Mouse (Mus musculus) megakaryocyte, embryonic 14.5 days (primary cell): ENCODE measurements around the gene Fastkd1. TPM values are rescaled to one million over a fixed set of nuclear protein-coding genes. Genes with fewer than 3 reads are reported as not detected.
A peak's percentile ranks its signal among the peaks of the same experiment; 100 is the strongest.

ENCODE experiments used
- H3K27me3 ChIP-seq: replicated peaks from 2 replicates; pipeline ENCODE3; 2012; ENCODE audit warnings: inconsistent platforms
- H3K36me3 ChIP-seq: replicated peaks from 2 replicates; pipeline ENCODE3; 2012; ENCODE audit warnings: low read length, inconsistent platforms, mixed read lengths
- H3K4me1 ChIP-seq: 2 replicates; pipeline ENCODE4 v1.6.1; 2012; ENCODE audit warnings: inconsistent platforms
- H3K4me3 ChIP-seq: replicated peaks from 2 replicates; pipeline ENCODE3; 2012; ENCODE audit warnings: moderate library complexity, mild to moderate bottlenecking, inconsistent platforms
- H3K9me3 ChIP-seq: 2 replicates; pipeline ENCODE4 v1.6.1; 2012; ENCODE audit warnings: inconsistent platforms
- FLI1 ChIP-seq: IDR thresholded peaks from 2 replicates; pipeline ENCODE4 v1.6.1; 2012; ENCODE audit warnings: low read length, inconsistent platforms, mixed read lengths
- GATA1 ChIP-seq: IDR thresholded peaks from 3 replicates; pipeline ENCODE4 v1.6.1; 2012; ENCODE audit warnings: mixed read lengths, low read length, inconsistent platforms, borderline replicate concordance
- polyA plus RNA-seq: library from polyadenylated mRNA; stranded (reverse); fragments of >175 nt; gene quantifications from 2 replicates; pipeline ENCODE4 v1.2.3, GENCODE M21; 2012; ENCODE audit warnings: low replicate concordance; ENCODE audit not compliant: insufficient read depth

The Fastkd1 gene
- polyA plus RNA-seq: not detected in 2 replicates

DNA sequence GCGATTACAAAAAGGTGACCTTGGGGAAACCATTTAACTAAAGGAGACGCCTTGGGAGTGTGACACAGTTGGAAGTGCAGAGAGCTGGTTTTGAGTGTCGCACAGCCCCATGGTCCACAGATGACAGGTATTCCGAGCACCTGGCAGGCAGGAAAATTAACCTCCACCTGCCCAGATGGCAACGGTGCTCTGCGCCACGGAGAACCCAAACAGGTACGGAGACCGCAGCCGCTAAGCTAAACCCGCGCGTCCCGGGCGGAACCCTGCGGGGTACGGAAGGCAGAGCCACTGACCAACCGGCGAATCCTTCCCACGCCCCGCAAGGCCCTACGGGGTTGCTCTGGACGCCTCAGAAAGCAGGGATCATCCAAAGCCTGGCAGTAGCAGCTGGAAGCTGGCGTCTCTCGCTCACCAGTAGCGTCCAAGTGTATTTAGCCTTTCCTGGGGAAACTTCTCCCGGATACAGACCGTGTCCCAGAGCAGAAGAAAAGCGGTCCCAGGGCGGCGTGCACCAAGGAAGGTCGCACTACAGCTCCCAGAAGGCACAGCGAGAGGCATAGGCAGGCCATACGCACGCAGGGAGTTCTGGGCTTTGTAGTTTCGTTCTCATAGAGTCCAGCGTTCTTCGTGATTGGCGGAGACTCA, at the start of gene Fastkd1:
Gene Fastkd1, minus strand, starts transcription at position 536 of the 645 bp plus-strand sequence.
- H3K9me3 ChIP-seq: no peaks in the 10 kb centered on the region
- peaks cover 23% of the 10 kb centered on the region for H3K36me3 ChIP-seq
- H3K27me3 ChIP-seq: no peaks in the 10 kb centered on the region
- peak within 1 kb of the TSS; percentile 96 for H3K4me3 ChIP-seq
- TF ChIP-seq FLI1 (no peak), GATA1 (no peak)
- peaks cover 38% of the 10 kb centered on the region for H3K4me1 ChIP-seq

DNA sequence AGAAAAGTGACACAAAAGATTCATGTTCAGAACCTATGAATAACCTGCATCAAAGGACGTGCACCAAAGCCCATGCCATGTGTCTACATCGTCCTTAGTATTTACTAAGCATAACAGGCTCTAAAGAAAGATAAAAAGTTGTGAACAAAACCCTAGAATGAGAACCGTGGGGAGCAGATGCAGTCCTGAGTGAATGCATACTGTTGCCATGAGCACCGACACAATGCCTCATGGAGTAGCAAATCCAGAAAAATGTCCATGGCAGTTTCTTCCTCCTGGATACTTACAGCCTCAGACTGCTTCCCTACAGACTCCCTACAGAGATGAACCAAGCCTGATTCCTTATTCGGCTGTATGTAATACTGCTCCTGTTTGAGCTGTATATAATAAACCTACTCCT, 47.7 kb upstream of the Fastkd1 start:
- Histone ChIP-seq H3K27me3 (no peaks in the 10 kb centered on the region), H3K4me1 (peaks cover 6% of the 10 kb centered on the region; the same call in 1 of the 2 replicates), H3K9me3 (no peaks in the 10 kb centered on the region), H3K4me3 (no peak overlapping the region), H3K36me3 (no peaks in the 10 kb centered on the region)
- TF ChIP-seq FLI1 (no peak), GATA1 (no peak)

DNA sequence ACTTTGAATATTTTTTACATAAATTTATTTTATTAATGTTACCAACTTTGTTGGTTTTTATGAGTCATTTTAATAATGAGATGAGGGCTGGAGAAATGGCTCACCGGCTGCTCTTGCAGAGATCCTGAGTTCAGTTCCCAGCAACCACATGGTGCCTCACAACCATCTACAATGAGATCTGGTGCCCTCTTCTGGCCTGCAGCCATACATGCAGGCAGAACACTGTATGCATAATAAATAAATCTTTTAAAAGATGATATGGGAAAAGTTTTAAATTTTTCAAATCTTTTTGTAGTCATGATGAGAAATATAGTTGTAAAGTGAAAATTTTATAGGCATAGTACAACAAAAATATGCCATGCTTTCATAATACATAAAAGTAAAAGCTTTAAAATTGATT, 31.8 kb upstream of the Fastkd1 start:
- H3K4me1 ChIP-seq: no peaks in the 10 kb centered on the region
- TF ChIP-seq GATA1 (no peak), FLI1 (no peak)
- H3K36me3 ChIP-seq: peaks cover 95% of the 10 kb centered on the region
- peaks cover 11% of the 10 kb centered on the region for H3K9me3 ChIP-seq
- H3K27me3 ChIP-seq: no peaks in the 10 kb centered on the region
- H3K4me3 ChIP-seq: no peak overlapping the region

DNA sequence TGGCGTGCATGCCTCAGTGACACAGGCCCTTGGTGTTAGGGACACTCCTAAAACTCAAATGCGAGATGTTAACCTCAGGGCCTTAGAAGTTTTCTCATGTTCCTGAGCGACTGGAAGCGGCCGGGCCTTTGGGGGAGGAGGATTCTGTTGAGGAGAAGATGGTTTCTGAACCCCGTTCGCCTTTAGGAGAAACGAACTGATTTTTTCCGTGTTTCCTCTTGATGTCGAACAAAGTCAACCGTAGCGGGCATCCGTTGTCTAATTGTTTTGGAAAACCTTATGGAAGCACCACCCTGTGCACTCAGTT, 10.2 kb upstream of the Fastkd1 start:
- Histone ChIP-seq H3K36me3 (peaks cover 7% of the 10 kb centered on the region), H3K4me3 (peak overlapping the region; percentile 96), H3K4me1 (peaks cover 31% of the 10 kb centered on the region), H3K9me3 (no peaks in the 10 kb centered on the region), H3K27me3 (no peaks in the 10 kb centered on the region)
- TF ChIP-seq FLI1 (no peak), GATA1 (no peak)

DNA sequence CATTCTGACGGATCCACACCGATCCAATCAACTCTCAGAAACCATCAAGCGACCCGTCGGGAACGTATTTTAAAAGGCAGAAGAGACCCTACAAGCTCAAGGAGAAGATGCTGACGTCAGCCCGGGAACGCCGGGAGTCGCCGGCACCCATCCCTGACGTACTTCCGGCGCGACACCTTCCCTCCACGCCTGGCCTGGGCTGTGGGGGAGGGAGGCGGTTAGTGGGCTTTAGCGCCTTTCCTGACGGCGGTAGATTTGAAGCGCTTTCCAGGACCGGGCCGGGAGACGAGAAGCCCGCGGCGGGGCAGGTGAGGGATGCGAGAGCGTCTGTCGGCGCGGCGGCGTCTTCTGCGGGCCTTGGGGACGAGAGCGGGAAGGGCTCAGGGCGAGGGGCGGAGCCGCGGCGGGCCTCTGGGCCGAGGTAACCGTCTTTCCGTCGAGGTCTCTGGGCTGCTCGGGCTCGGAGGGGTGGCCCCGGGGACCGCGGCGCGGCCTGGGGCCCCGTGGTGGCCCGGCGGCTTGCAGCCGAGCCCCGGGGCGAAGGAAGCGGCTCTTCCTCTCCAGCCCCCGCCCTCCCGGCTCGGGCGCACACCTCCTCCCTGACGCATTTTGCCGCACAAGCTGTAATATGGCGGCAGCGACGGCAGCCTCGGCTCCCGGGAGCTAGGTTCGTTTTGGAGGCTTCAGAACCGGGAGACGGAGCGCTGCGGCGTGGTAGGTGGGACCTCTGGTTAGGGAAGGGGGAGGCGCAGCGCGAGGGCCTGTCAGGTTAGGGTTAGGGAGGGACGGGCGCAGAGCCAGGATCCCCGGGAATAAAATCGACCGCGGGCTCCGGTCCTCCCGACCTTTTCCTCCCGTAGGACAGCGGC, 9.6 kb upstream of the Fastkd1 start:
- peaks cover 7% of the 10 kb centered on the region for H3K36me3 ChIP-seq
- no peaks in the 10 kb centered on the region for H3K27me3 ChIP-seq
- peaks cover 36% of the 10 kb centered on the region for H3K4me1 ChIP-seq
- TF ChIP-seq GATA1 (no peak), FLI1 (no peak; the same call in 1 of the 2 replicates)
- peak overlapping the region; percentile 96 for H3K4me3 ChIP-seq
- no peaks in the 10 kb centered on the region for H3K9me3 ChIP-seq

DNA sequence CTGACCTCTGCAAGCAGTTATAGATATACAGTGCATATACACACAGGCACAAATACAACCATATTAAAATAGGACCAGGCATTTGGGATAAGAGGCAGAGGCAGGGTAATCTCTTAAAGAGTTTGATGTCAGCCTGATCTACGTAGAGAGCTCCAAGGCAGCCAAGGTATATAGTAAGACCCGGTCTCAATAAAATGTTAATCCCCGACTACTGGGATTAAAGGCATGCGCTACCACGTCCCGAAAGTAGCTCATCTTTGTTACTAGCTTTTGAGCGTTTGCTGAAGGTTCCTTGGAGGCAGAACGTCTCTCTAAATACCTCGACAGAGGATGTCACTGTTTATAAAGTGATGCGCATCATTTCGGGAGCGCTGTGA, 8.9 kb upstream of the Fastkd1 start, which contains the start of gene Ppig:
Gene Ppig, plus strand, starts transcription at position 273 of the 377 bp plus-strand sequence.
- Histone ChIP-seq H3K9me3 (no peaks in the 10 kb centered on the region), H3K36me3 (peaks cover 7% of the 10 kb centered on the region), H3K27me3 (no peaks in the 10 kb centered on the region), H3K4me3 (peak within 1 kb of the TSS; percentile 96), H3K4me1 (peaks cover 40% of the 10 kb centered on the region)
- TF ChIP-seq FLI1 (no peak), GATA1 (no peak)

DNA sequence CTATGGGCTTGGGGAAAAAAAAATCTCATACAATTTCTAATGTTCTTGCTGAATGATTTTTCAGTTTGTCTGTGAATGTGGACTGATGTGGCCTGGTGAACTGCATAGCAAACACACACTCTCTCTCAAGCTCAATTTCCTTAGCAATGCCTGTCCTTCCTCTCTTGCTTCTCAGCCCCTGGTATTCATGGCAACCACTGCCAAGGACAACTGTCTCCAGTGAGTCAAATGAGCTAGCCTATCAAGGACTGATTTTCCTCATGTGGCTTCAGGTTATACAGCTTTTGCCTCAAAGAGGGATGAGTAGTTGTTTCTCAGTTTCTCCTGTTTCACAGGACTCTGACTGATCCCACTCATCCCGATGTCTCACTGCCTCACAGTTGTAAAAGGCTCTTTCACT, 5.8 kb upstream of the Fastkd1 start:
- peak overlapping the region; percentile 33 for H3K4me3 ChIP-seq

DNA sequence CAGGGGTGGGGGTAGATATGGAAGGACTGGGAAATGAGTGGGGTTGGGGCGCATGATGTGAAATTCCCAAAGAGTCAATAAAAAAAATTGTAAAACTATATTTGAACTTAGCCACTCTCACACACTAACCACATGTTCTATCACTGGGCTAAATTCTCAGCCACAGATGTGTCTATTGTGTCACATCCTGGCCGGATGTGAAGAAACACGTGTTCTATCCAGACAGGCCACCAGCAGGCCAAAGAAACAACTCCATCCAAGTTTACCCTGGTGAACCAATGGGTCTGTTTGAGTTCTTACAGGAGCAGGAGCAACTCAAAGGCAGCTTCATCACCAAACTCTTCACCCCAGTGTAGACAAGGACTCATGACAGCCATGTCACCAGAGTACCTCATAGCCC, 3.2 kb upstream of the Fastkd1 start:
- no peaks in the 10 kb centered on the region for H3K36me3 ChIP-seq
- H3K27me3 ChIP-seq: no peaks in the 10 kb centered on the region
- no peak overlapping the region for H3K4me3 ChIP-seq
- H3K4me1 ChIP-seq: peaks cover 56% of the 10 kb centered on the region
- TF ChIP-seq FLI1 (no peak), GATA1 (no peak)
- H3K9me3 ChIP-seq: no peaks in the 10 kb centered on the region

More for the DNA sequence above, 5.8 kb upstream of the Fastkd1 start:
- Histone ChIP-seq H3K4me1 (peaks cover 55% of the 10 kb centered on the region), H3K27me3 (no peaks in the 10 kb centered on the region), H3K9me3 (no peaks in the 10 kb centered on the region), H3K36me3 (no peaks in the 10 kb centered on the region)
- TF ChIP-seq GATA1: no peak
- no peak for TF ChIP-seq FLI1

DNA sequence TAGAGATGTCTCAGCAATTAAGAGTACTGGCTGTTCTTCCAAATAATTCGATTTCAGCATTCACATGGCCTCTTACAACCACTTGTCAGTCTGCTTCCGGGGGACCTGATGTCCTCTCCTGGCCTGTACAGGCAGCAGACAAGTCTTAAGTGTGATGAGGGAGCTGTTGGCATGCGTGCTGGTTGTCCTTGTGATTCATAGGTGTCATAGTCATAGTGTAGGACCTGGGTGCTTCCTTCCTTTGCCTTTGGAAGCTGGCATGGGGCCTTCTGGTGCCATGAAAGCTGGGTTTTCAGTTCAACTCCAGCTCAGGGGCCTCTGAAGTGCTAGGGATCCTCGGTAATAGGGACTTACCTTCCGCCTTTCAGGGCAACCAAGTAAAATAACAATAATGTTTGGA, 810 bp upstream of the Fastkd1 start:
- no peak for TF ChIP-seq FLI1
- TF ChIP-seq GATA1: no peak
- H3K4me3 ChIP-seq: no peak overlapping the region
- H3K4me1 ChIP-seq: peaks cover 48% of the 10 kb centered on the region
- H3K36me3 ChIP-seq: peaks cover 15% of the 10 kb centered on the region
- H3K9me3 ChIP-seq: no peaks in the 10 kb centered on the region
- no peaks in the 10 kb centered on the region for H3K27me3 ChIP-seq

DNA sequence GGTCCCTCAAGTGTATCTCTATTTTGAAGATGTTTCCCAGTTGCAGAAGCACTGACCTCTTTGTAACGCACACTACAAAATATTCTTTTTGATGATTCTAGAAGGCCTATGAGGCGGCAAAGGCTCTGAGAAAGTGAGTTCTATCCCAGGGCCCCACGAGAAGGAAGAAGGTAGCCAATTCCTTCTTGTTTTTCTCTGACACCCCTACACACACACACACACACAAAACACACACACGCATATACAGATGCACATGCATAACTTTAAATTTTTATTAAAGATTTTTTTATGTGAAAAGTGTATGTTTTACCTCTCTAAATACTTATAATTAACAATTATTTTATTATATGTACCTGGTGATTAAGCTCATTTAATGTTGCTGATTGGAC, 304 bp upstream of the Fastkd1 start:
- Histone ChIP-seq H3K9me3 (no peaks in the 10 kb centered on the region), H3K4me1 (peaks cover 43% of the 10 kb centered on the region), H3K27me3 (no peaks in the 10 kb centered on the region), H3K4me3 (peak overlapping the region; percentile 96), H3K36me3 (peaks cover 18% of the 10 kb centered on the region)
- TF ChIP-seq FLI1: no peak
- no peak for TF ChIP-seq GATA1
